Mouse (Mus musculus): ENCODE measurements around the gene Auts2.

DNA sequence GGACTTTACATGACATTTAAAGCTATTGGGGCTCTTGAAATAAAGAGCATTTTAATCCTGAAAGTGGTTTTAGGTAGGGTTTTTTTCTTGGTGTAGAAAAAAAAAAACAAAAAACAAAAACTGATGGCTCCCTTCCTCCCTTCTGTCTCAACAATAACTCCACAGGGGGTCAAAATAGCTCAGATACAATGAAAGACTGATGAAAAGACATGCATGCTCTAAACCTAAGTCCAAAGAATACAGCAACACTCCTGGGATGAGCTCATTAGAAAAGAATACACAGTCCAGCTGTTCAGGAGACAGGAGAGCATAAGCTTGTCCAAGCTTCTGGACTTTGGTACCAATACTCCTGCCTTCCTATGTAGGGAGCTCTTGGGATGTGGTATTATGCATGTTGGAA, 764.0 kb downstream of the Auts2 start:
- TF ChIP-seq ZC3H11A (IDR thresholded peaks at IDR 0.05; ENCODE audit: borderline replicate concordance, low read depth, low read length): no peak
- TF ChIP-seq CHD2 (IDR thresholded peaks at IDR 0.05; ENCODE audit: low read depth, low read length): no peak
- peak; percentile 61; the same call in 1 of the 2 replicates for TF ChIP-seq ZNF384 (IDR thresholded peaks at IDR 0.05; ENCODE audit: low read depth, low read length)
- TF ChIP-seq MAFK (IDR thresholded peaks at IDR 0.05; ENCODE audit: insufficient read depth, low read depth, low read length): no peak
- TF ChIP-seq HCFC1 (IDR thresholded peaks at IDR 0.05; ENCODE audit: borderline replicate concordance, insufficient read depth, low read length): no peak
